Mouse (Mus musculus) heart, postnatal 10 days (tissue): Measurements from ENCODE around the gene Foxo1. TPM values are rescaled to one million over a fixed set of nuclear protein-coding genes. Genes with fewer than 3 reads are reported as not detected.

Source experiments
- DNase-seq, 2 experiments: peaks; one replicate each; pipeline ENCODE4 v3.0.0; 2021
- intact Hi-C: fragments of 180-260 bp; cut with DNase I; formaldehyde crosslinking; loops from one replicate; pipeline ENCODE4 v1.15.1; 2025
- total RNA-seq, 2 experiments: library from RNA; stranded (reverse); gene quantifications; 2 replicates each; pipeline ENCODE4 v1.2.3; 2021

Foxo1 gene
- total RNA-seq, 2 experiments from 2014 or later, result 16.7 to 17.1 TPM

DNA sequence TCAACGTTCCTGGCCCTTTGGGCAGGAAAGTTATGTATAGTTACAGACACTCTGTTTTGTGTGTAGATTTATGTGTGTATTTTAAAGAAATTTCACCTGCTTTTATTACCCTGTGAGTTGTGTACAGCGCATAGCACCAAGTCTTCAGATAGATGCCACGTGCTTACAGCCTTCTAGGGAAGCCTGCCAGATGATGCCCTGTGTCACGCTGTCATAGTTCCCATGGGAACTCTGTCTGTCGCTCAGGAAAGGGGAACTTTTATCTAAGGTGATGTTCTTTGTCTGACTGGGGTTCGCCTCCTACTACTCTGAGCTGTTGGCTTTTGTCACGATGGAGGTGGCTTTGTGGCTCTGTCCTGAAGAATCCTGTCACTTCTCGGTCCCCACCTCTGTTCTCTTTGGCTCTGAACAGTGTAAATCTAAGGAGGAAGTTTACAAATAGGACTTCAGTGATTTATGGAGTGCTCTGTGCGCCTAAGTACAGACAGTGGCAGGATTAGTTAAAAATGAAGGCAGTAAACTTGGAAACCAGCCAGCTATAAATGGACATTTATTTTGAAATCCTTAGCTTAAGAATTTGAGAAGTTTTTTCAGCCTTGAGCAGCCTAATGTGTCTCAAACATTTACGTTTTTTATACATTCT lies 80.0 kb downstream of the Foxo1 start:
- intact Hi-C loops, result no loop called here
- DNase-seq, result no peak

DNA sequence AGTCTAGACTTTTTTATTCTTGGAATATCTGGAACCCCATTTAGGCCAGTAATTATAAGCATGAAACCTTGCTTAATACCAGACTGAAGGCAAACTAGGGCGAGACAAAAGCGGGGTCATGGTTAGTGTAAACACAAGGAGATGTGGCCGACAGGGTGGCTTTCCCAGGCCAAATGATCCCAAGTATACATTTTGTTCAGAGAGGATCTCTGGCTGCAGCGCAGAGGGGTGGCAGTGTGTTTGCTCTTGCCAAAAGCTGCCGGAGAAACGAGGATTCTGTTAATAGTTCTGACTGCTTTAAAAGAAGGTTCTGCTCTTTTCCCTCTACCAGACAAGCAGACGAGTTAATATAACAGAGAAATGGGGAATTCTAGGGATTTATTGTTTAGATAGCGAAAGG lies 82.5 kb downstream of the Foxo1 start:
- intact Hi-C loops, result no loop called here
- no peak for DNase-seq

DNA sequence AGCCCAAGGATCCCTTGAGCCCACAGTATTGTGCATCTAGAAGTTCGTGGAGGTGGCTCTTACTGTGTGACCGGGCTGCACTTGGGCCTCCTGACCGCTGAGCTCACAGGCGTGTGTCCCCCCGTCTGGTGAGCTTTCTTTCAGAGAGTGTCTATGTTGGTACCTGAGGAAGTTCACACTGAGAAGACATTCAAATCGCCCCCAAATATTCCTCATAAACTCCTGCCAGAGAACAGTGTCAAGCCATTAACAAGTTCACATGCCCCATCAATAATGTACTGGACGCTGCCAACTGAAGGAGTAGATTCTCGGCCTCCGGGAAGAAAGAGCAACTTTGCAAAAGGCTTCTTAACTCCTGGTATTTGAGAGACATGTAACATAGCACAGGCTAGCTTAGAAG lies 83.8 kb downstream of the Foxo1 start:
- DNase-seq, result no peak
- intact Hi-C loops, result no loop called here

DNA sequence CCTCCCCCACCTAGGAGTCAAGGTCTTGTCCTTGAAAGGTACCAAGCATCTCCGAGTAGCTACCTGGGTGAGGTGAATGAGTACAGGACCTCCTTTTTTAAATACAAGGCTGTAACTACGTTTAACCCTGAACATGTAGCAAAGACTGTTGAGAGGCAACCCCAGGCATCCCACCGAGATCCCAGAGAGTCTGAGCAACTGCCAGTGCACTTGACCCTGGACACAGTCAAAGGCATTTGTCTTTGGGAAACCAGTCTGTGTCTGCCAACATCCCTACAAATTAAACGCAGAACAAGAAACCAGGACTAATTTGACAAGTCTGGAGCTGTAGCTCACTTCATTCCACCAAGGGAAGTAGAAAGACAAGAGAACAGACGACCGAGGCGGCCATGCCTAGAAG lies 86.1 kb downstream of the Foxo1 start:
- intact Hi-C loops, result no loop called here
- no peak for DNase-seq

DNA sequence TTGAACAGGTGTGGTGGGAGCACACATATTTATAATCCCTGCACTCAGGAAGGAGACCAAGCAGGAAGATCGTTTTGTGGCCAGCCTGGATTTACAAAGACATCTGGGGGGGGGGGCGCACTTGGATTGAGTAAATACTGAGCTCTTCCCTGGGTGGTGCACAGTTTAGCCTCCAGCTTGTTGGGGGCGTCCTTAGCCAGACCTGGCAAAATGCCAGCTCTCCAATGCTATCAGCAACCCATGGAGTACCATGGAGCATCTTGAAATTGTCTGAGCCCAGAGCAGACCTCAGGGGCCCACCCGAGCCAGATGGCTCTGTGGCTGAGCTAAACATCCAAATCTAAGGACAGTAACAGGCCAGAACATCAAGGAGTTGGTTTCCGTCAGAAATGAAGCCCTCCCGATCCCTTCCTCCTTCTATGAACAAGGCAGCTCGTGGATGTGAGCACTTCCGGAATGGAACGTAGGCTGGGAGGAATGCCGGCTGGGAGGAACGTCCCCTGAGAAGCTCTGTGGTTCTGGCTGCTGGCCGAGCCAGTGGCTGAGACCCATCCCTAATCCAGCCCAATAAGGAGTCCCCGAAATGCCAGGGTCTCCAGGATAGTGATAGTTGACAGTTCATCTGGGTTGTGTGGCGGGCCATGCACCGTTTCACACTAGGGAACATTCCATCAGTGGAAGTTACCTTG lies 89.3 kb downstream of the Foxo1 start:
- peak; percentile 36 to 53 for DNase-seq
- intact Hi-C loops, result no loop called here

DNA sequence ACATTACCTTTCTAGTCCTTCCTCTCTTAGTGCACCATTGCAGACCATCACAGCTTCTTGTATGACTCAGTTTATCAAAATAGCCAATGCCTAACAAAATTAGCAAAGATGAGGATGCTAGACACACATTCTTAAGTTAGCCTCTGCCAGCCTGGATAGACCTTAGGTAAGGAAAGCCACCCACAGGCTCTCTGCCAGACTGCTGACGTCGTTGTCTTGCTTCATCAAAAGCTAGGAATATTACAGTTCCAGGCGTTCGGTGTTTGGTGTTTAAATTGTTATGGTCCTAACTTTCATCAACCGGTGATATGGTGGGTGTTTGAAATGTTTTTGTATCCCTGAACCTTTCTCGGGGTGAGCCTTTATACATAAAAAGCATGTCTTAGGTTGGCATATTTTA lies 96.4 kb downstream of the Foxo1 start:
- no peak for DNase-seq
- intact Hi-C loops, result no loop called here

DNA sequence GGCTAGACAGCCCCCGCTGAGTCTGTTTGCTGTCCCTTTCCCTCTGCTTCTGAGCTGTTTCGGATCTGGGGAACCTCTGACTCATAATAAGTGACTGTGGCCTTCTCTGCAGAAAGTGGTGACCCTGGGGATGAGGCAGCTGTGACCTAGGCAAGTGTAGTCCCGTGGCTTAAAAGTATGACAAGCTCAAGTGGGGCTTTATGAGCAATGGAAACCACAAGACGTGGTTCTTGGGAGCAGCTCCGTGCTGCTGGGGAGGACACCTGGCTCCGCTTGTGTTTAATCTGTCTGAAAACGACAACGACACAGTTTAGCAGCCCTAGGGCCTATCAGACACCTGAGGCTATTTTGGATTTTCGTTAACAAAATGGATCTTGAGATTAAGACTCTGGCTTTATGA lies 101.1 kb downstream of the Foxo1 start:
- no peak for DNase-seq
- intact Hi-C loops, result no loop called here

DNA sequence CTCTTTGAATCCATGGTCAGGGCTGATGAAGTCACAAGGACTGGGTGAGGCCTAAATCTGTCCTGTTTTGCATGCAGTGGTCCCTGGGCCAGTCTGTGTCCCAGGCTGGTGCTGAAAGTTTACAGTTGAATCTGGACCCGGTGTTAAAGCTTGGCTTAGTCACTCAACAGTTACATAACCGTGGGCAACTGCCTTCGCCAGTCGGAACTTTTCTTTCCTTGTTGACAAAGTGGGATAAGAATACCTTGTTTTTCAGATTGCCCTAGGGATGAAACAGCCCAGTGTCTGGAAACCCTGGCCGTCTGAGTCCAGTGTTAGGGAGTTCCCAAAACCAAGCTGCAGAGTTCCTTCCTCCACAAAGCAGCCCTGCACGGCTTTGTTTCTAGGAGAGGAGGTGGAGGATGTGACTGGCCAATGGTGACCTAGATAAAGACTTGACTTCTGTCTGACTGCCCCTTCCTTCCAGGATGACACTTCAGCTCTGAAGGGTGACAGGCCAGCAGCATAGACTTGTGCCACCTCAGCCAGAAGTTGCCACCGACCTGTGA lies 101.8 kb downstream of the Foxo1 start:
- no peak for DNase-seq
- intact Hi-C loops, result no loop called here

DNA sequence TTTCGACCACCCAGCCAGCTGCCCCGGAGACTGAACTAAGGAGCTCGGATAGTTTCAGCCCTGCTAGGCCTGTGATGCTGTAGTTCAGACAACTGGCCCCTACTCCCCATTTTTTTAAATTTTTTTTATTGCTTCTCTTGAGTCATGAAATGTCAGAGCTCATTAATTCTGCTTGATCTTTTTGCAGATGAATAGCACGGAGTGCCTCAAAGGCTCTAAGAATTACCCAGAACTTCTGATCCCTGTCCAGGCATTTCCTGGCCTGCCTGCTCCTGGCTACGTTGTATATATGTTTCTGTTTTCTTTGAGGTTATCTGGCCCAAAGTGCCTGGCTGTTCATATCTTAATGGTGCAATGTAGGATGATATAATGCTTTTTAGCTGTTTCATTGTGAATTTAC lies 108.8 kb downstream of the Foxo1 start:
- intact Hi-C loops, result no loop called here
- DNase-seq, result no peak

DNA sequence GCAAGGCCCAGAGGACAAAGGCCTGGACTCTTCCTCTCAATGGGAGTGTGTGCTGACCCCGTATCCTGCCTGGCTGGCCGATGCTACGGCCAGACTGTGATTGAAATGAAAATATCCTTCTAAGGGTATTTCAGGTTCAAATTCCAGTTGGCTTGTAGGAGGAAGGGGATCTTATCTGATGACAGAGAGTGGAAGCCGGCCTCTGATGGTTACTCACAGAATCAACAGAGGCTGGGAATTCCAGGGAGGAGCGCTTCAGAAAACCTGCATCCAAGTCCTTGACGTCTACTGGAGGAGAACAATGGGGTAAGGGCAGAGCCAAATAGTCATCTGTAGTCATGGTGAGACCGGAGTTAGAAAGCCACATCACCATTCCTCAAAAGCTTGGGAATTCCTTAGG lies 115.2 kb downstream of the Foxo1 start:
- DNase-seq, result peak in 1 of 2 experiments; percentile 29
- intact Hi-C loops, result no loop called here

DNA sequence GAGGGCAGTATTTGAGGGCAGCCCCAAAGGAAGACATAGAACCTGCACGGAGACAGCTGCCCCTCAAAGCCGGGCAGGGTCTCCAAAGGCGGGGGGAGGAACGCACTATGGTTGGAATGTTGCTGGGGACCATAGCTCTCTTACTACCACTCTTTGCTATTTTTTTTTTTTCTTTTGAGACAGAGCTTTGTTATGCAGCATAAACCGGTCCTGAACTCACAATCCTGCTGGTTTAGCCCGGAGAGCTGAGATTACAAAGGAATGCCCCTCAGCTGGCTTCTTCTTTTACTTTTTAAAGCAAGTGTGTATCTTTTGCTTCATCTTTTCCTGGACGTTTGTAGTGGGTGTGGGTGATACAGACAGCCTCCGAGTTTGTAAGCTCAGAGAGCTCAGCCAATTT lies 118.2 kb downstream of the Foxo1 start:
- DNase-seq, result no peak
- intact Hi-C loops, result no loop called here

DNA sequence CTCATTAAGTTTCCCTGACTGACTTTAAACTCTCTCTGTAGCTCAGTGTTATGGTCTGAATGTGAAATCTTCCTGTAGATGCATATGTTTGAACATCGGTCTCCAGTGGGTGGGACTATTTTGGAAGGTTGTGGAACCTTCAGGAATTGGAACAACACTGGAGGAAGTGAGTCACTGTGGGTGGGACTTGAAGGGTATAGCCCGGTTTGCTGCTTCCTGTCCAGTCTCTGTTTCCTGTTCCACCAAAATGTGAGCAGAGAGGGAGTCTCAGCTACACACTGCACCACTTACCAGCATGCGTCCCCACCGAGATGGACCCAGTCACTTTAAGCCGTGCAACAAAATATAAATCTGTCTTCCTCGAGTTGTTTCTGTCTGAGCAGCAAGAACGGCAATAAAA lies 122.2 kb downstream of the Foxo1 start:
- no peak for DNase-seq
- intact Hi-C loops, result no loop called here

DNA sequence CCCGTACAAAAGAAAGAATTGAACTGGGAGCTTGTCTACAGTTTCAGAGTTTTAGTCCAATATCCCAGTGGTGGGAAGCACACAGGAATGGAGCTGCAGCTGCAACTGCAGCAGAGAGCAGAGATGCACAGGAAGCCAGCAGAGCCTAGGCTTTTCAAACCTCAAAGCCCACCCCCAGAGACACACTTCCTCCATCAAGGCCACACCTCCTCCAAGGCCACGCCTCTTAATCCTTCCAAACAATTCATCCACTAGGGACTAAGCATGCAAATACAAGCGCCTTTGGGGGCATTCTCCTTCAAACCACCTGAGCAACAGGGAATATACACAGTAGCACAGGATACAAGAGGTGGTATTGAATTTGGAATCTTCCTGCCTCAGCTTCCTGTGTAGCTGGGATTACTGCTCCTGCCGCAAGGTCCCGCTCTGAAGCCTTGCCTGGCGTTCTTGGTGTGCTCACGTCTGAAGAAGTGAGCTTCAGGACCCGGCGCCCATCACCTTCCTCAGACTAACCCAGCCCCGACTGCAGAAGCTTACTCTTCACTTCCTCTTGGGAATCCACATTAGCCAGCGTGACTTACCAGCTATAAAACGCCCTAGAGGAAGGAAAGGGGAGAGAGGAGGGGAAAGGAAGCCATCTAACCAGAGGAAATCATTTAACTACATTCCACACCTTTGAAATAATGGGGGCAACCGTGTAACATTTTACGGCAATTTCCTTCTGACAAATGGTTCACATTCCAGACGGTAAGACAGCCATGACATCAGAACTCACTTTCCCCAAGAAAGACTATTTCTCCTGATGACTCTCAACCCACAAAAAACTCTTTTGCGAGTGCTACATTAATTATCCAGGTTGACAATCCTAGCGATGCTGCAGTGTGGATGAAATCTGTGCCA lies 122.9 kb downstream of the Foxo1 start:
- intact Hi-C loops, result no loop called here
- no peak for DNase-seq

DNA sequence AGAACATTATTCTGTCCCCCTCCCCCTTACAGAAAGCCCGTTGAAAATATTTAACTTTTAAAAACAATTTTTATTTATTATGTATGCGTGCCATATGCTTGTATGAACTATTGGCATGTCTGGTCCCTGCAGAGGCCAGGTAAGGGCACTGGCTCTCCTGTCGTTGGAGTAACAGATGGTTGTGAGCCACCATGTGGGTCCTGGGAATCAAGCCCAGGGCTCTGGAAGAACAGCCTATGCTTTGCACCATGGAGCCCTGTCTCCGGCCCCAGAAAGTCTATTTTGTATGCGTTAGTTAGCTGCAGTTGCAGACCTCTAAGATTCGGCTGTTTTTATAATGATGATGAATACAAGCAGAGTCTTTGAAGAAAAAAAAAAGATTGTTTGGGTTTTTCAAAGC lies 123.8 kb downstream of the Foxo1 start:
- no peak for DNase-seq
- intact Hi-C loops, result no loop called here

DNA sequence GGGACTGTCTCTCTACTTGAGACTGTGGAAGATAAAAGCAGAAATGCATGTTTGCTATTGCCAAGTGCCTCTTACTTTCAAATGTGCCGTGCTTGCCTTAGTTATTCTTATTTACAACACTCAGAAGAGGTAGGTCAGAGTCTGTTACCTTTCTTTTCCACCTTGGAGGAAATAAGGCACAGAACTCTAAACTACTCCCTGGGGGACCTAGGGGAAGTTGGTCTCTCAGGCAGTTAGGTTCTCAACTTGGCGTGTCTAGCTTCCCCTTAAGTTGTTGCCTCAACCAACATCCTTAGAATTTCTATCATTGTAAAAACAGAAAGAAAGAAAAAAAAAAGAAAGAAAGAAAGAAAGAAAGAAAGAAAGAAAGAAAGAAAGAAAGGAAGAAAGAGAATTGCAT lies 124.4 kb downstream of the Foxo1 start:
- intact Hi-C loops, result no loop called here
- DNase-seq, result no peak

DNA sequence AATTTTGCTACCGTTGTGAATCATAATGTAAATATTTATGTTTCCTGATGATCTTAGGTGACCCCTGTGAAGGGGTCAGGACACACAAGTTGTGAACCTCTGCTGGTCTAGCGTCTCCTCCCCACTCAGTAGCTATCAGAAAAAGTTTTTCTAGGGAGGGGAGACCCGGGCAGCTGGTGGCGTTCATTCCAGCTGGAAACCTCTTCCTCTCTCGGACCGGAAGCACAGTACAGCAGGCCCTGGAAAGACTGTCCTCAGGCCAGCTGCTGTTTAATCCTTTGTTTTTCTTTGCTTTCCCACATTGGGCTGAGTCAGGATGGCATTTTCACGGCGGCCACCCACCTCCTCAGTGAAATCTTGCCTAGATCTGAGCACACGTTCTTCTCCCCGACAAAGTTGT lies 125.0 kb downstream of the Foxo1 start:
- DNase-seq, result no peak
- intact Hi-C loops, result no loop called here

DNA sequence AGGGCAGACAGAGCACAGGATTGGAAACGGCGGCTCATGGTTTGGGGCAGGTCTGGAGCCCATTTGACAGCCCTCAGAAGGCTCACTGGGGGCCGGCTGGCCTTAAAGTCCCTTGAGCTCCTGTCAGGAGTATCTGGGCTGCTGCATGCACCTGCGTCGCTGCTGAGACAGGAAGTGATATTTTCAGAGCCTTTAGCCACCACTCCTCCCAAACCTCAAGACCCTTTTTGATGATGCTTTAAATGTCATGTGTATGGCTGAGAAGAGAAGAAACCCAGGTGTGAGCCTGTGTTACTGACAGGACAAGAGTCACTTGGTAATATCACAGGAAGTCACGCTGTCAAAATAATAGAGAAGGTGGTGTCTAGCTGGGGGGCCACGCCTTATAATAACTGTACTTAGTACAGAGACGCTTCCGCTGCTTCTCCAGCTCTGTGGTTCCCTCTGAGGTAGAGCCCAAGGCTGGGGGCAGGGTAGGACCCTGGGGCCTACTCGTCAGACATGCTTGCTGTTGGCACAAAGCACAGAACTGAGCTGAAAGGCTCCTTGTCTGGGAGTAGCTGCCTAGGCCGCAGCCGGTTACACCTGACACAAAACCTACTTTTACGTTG lies 128.1 kb downstream of the Foxo1 start:
- DNase-seq, result no peak
- intact Hi-C loops, result no loop called here

DNA sequence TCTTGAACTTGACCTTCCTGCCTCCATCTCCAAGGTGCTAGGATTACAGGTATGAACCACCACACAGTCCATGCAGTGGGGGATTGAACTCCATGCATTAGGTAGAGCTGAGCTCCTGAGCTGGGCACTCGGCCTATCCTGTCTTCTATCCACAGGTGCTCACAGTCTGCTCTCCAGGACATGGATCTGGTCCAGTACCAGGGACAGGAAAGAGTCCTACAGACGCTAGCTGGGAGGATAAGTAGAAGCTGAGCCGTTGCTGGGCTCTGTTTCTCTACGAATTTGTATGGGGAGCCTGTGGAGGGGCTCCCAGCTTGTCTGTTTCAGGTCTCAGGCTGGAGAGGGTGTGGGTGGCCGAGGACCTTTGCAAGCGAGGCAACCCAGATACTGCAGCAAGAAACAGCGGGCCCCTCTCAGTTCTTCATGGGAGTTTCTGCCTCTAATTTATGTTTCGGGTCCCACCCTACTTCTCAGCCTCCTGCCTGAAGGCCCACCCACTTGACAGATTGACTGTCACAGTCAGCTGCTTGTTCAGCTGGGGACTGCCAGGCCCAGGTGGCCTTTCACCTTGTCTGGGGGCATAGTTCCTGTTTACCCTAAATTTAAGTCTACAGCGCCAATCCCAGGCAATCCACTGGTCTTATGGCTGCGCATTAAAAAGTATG lies 128.9 kb downstream of the Foxo1 start:
- intact Hi-C loops, result no loop called here
- no peak for DNase-seq

DNA sequence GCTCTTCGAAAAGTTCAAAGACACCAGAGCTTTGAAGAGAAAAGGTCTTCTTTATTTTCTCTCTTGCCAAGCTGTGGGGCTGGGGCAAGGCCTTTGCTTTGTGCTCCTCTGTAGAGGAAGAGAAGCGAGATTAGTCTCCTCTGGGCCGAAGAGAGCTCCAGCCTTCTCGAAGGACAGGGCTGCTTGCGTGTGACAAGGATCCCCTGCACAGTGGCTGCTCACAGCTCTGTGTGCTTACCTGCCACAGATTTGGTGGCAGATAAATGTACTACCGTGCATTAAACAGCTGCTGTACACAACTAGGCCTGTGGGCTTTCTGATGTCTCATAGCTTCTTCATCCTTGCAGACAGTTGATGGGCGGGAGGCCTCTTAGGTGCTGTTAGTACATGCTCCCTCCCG lies 129.8 kb downstream of the Foxo1 start:
- no peak for DNase-seq
- intact Hi-C loops, result no loop called here
